Mouse (Mus musculus): Measurements from ENCODE around the gene Foxp1. TPM values are rescaled to one million over a fixed set of nuclear protein-coding genes. Genes with fewer than 3 reads are reported as not detected.

Foxp1 gene
- total and polyA plus RNA-seq, 3 experiments, result 16.1 to 42.0 TPM; not detected in 1

DNA sequence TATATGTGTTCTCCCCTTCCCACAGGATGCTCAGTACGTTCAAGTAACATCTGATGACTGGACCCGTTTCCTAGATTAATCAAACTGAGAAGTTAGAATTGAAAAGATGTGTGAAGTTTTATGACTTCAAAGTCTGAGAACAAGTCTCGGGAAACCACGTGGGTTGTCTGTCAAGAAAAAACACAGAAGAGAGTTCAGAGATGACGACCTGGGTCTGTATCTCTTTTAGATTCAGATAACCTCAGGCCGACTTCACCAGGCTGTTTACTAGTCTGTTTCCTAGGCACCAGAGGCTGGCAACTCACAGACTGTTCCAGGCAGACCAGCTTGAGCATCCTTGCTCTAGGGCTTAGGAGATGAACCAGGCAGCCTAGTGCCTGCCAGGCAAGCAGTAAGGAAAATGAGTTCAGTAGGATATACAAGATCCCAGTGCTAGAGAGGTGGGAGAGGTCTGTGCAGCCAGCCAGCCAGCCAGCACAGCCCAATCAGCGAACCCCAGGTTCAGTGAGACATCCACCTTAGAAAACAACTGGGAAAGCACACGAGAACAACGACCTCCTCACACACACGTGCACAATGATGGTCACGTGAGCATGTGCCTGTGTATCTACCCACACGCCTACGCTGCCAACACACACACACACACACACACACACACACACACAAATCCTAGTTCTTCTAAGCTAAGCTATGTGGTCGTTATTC, 212.9 kb downstream of the Foxp1 start:
- Histone ChIP-seq H3K4me3 (ENCODE audit: control insufficient read depth in 1 of 2, insufficient read depth in 1 of 2, low read depth in 2 of 2, low read length in 2 of 2) (no peak overlapping the region), H3K4me1 (ENCODE audit: control insufficient read depth in 1 of 2, insufficient read depth in 2 of 2, low read length in 2 of 2) (no peaks in the 10 kb centered on the region), H3K27me3 (ENCODE audit: control insufficient read depth in 1 of 2, insufficient read depth in 2 of 2, low read length in 2 of 2) (no peaks in the 10 kb centered on the region), H3K27ac (ENCODE audit: control insufficient read depth, low read depth, low read length) (no peak overlapping the region), H3K9me3 (replicated peaks; ENCODE audit: insufficient read depth, low read length) (no peaks in the 10 kb centered on the region), H3K79me2 (ENCODE audit: control insufficient read depth, insufficient read depth, low read length, poor library complexity) (no peaks in the 10 kb centered on the region), H3K9ac (ENCODE audit: control insufficient read depth, low read depth, low read length, poor library complexity, severe bottlenecking) (no peak overlapping the region), H3K36me3 (ENCODE audit: control insufficient read depth in 1 of 2, insufficient read depth in 2 of 2, low read length in 2 of 2) (no peaks in the 10 kb centered on the region)
- no peak for TF ChIP-seq USF2 (IDR thresholded peaks at IDR 0.05; ENCODE audit: borderline replicate concordance in 1 of 2, insufficient read depth in 1 of 2, low read depth in 1 of 2, low read length in 2 of 2)
- TF ChIP-seq RCOR1 (IDR thresholded peaks at IDR 0.05; ENCODE audit: low read depth, low read length), result no peak
- no peak for TF ChIP-seq POLR2AphosphoS2 (IDR thresholded peaks at IDR 0.05; ENCODE audit: low read length)
- no peak for DNase-seq (ENCODE audit: low read depth, low spot score)

GRCm38 (mm10) chr6:99305751-99306150, 216.8 kb downstream of the Foxp1 start:
- no peak for TF ChIP-seq RAD21 (IDR thresholded peaks at IDR 0.05; ENCODE audit: low read depth, low read length)
- TF ChIP-seq MAFK (IDR thresholded peaks at IDR 0.05; ENCODE audit: borderline replicate concordance, low read depth, low read length), result no peak
- Histone ChIP-seq H3K36me3 (ENCODE audit: control insufficient read depth in 1 of 2, insufficient read depth in 2 of 2, low read length in 2 of 2) (no peaks in the 10 kb centered on the region), H3K79me2 (ENCODE audit: control insufficient read depth, insufficient read depth, low read length, poor library complexity) (no peaks in the 10 kb centered on the region), H3K9me3 (replicated peaks; ENCODE audit: insufficient read depth, low read length) (no peaks in the 10 kb centered on the region), H3K27me3 (ENCODE audit: control insufficient read depth in 1 of 2, insufficient read depth in 2 of 2, low read length in 2 of 2) (no peaks in the 10 kb centered on the region), H3K4me1 (ENCODE audit: control insufficient read depth in 1 of 2, insufficient read depth in 2 of 2, low read length in 2 of 2) (peaks cover 0 to 4% of the 10 kb centered on the region in 2 experiments; a peak in 3 of 4 replicates), H3K4me3 (ENCODE audit: control insufficient read depth in 1 of 2, insufficient read depth in 1 of 2, low read depth in 2 of 2, low read length in 2 of 2) (no peak overlapping the region), H3K27ac (ENCODE audit: control insufficient read depth, low read depth, low read length) (no peak overlapping the region), H3K9ac (ENCODE audit: control insufficient read depth, low read depth, low read length, poor library complexity, severe bottlenecking) (no peak overlapping the region)
- DNase-seq (ENCODE audit: low read depth, low spot score), result no peak

DNA sequence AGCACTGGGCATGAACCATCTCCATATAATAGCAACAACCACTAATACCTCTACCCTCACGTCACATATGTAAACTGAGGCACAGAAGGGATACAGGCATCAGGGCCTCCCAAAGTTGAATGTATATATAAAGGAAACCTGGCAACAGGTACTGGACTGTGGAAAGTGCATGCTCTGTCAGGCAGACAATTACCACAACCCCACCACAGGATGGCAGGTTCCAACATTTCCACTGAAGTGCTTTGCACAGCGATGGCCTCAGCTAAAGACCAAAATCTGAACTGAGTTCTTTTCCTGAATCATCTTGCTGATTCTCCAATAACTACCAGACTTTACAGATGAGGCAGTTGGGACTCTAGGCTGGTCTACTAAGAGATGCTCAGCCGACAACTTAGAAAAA, 217.3 kb downstream of the Foxp1 start:
- TF ChIP-seq MAX (IDR thresholded peaks at IDR 0.05; ENCODE audit: low read length) (no peak), ETS1 (IDR thresholded peaks at IDR 0.05; ENCODE audit: low read depth, low read length) (no peak), MAZ (IDR thresholded peaks at IDR 0.05; ENCODE audit: low read depth, low read length) (no peak), ELF1 (IDR thresholded peaks at IDR 0.05; ENCODE audit: low read depth, low read length) (no peak), CHD1 (IDR thresholded peaks at IDR 0.05; ENCODE audit: low read depth, low read length) (no peak), POLR2AphosphoS5 (IDR thresholded peaks at IDR 0.05; ENCODE audit: borderline replicate concordance, low read depth, low read length) (no peak)
- DNase-seq (ENCODE audit: low read depth, low spot score), result no peak
- Histone ChIP-seq H3K4me3 (ENCODE audit: control insufficient read depth in 1 of 2, insufficient read depth in 1 of 2, low read depth in 2 of 2, low read length in 2 of 2) (no peak overlapping the region), H3K9ac (ENCODE audit: control insufficient read depth, low read depth, low read length, poor library complexity, severe bottlenecking) (no peak overlapping the region), H3K27me3 (ENCODE audit: control insufficient read depth in 1 of 2, insufficient read depth in 2 of 2, low read length in 2 of 2) (no peaks in the 10 kb centered on the region), H3K79me2 (ENCODE audit: control insufficient read depth, insufficient read depth, low read length, poor library complexity) (no peaks in the 10 kb centered on the region), H3K4me1 (ENCODE audit: control insufficient read depth in 1 of 2, insufficient read depth in 2 of 2, low read length in 2 of 2) (peaks cover 0 to 4% of the 10 kb centered on the region in 2 experiments; a peak in 3 of 4 replicates), H3K9me3 (replicated peaks; ENCODE audit: insufficient read depth, low read length) (no peaks in the 10 kb centered on the region), H3K27ac (ENCODE audit: control insufficient read depth, low read depth, low read length) (no peak overlapping the region), H3K36me3 (ENCODE audit: control insufficient read depth in 1 of 2, insufficient read depth in 2 of 2, low read length in 2 of 2) (no peaks in the 10 kb centered on the region)

Data from MEL (cell line).